Mouse (Mus musculus) spleen, adult 2 months (tissue): Measurements from ENCODE around the gene Rbpj.

Experiments
- CTCF ChIP-seq: fragments of 200-500 bp; IDR thresholded peaks from 2 replicates; pipeline ENCODE4 v1.5.1; 2011; ENCODE audit warnings: mild to moderate bottlenecking, inconsistent platforms; ENCODE audit not compliant: insufficient read depth, insufficient read length, insufficient replicate concordance; ENCODE audit errors: extremely low read depth
- POLR2A ChIP-seq: fragments of 200-500 bp; IDR thresholded peaks from 2 replicates; pipeline ENCODE4 v1.6.1; 2011; ENCODE audit warnings: low read depth, low read length, inconsistent platforms

DNA sequence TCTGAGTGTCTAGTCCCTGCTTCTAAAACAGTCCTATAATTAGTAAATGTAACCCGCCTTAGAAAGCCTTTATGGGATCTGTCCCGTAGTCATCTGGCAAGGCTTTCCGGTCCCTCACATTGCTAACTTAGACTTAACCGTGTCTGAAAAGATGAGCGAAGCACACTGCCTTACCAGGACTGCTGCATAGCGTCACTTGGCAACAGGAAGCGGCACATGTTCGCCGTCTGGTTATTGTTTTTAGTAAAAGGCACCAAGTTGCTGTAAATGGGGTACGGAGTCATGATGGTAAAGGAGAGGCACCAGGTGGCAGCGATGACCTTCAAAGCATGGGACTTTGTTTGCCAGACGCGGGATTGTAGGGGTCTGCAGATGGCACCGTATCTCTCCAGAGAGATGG, 236.7 kb downstream of the Rbpj start:
- no peak for TF ChIP-seq POLR2A
- no peak for TF ChIP-seq CTCF
